Mouse (Mus musculus) left cerebral cortex, postnatal 25 days (tissue): ENCODE measurements around the gene Pcolce2. TPM values are rescaled to one million over a fixed set of nuclear protein-coding genes. Genes with fewer than 3 reads are reported as not detected.
"Not testable (repeated sequence)": the region's sequence is repeated elsewhere in the genome, so short reads cannot be mapped to it uniquely, and the experiment has no call there.

Experiments used
- DNase-seq, 2 experiments: peaks; one replicate each; pipeline ENCODE4 v3.0.0; 2022; ENCODE audit warnings: low spot score in 2 of 2, mixed read lengths in 1 of 2
- intact Hi-C: fragments of 180-260 bp; cut with DNase I; formaldehyde crosslinking; loops from one replicate; pipeline ENCODE4 v1.15.1; 2025
- total RNA-seq, 2 experiments: library from RNA; stranded (reverse); gene quantifications; 2 replicates each; pipeline ENCODE4 v1.2.3; 2021

Gene Pcolce2
- 1 to 10 TPM; 2.4 to 2.8 TPM for total RNA-seq

GRCm38 (mm10) chr9:95637271-95638181, at the start of gene Pcolce2:
Gene Pcolce2, plus strand, starts transcription at chr9:95637601.
- intact Hi-C loops, result no loop called here
- DNase-seq, result peak; percentile 9 to 17

DNA sequence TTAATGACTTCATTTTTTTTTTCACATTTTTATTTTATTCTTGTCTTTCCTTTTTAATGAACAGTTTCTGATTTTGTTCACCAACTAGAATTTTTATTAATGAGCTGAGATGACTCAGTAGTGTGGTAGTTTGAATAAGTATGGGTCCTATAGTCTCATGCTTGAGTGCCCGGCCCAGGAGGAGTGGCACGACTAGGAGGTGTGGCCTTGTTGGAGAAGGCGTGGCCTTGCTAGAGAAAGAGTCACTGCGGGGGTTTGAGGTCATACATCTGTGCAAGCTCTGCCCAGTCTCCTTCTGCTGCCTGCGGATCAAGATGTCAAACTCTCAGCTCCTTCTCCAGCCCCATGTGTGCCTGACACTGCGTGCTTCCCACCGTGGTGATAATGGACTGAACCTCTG, 49.3 kb upstream of the Pcolce2 start:
- DNase-seq, result no peak
- intact Hi-C loops, result no loop called here

DNA sequence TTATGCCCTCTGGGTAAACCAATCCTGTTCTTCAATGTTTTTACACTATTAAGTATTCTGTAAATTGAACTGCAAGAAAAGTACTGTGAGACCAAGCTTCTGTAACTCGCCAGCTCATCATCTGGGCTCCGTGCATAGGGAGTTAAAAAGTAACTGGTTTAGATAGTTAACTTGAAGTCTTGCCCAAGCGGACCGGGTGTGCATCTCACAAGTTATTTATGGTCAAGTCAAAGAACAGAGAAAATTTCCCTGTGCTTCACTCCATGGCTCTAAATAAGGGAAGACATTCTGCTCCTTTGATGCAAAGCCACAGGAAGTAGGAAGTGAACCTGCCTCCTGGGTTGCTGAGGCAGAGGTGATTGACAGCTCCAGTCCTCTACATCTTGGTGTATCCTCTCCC, 43.1 kb upstream of the Pcolce2 start:
- intact Hi-C loops, result no loop called here
- no peak for DNase-seq

DNA sequence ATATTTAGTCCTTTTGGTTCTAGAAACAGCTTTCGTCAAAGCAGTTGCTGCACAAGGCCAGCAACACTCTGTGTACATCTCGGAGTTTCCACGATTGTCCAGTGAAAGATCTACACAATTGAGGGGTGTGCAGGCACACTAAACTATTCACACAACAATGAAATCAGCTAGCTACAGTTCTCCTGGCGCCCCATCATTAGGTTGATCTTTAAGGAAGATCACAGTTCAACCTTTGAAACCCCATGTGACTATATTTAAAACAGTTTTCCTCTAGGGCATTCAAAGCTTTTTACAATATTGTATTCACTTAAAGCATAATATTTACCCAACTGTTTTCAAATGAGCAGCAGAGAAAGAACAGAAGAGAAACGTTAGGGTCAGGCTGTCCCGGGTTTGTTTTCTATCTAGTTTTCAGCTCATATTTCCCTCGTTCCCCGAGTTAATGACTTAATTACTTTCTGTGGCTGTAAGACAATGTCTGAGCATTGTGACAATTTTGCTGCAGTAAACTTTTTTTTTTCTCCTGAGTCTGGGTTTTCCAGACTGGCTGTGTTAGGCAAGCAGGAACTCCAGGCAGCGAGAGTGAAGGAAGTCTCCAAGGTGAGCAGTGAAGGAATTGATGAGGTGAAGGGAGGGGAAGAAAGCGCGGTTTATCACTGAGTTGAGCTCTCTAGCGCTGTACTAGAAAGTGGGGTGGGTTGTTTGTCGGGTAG, 39.8 kb upstream of the Pcolce2 start:
- intact Hi-C loops, result no loop called here
- no peak for DNase-seq

- no peak for DNase-seq
- intact Hi-C loops, result no loop called here
Measured at GRCm38 (mm10) chr9:95598179-95598721, 39.2 kb upstream of the Pcolce2 start.

- intact Hi-C loops, result no loop called here
Measured at GRCm38 (mm10) chr9:95599399-95599798, 38.0 kb upstream of the Pcolce2 start.

GRCm38 (mm10) chr9:95602849-95603248, 34.6 kb upstream of the Pcolce2 start:
- intact Hi-C loops, result no loop called here
- DNase-seq, result no peak

More at GRCm38 (mm10) chr9:95599399-95599798, 38.0 kb upstream of the Pcolce2 start:
- DNase-seq, result no peak

DNA sequence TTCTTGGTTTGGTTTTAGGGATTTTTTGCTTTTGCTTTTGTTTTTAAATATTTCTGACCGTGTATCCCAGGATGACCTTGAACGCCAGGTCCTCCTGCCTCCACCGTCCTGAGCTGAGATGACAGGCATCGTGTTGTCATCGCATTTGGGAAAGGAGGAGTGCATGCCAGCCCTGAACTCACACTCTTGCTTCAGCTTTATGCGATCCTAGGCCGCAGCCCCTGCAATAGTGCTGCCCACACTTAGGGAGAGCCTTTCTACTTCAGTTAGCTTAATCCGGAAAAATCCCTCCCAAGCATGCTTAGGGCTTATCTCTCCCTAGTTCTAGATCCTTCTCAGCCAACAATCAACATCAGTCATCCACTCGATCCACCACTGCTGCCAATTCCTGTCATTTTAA, 34.1 kb upstream of the Pcolce2 start:
- no peak for DNase-seq
- intact Hi-C loops, result no loop called here

DNA sequence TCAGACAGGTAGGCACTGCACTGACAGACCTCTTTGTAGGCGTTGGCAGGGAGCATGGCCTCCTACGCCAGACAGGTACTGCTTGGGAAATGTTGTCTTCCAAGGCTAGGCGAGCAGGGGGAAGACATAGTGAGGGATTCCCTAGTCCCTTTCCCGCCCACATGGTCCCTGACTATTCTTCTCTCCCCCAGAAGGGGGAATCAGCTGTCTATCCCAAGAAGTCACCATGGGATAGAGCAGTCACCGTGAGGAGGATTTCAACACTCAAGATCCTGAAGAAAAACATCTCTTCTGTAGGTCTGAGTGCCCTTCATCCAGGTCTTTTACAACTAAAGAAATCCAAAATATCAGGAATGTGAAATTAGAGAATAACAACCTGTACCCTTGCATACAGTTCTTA, 30.2 kb upstream of the Pcolce2 start:
- intact Hi-C loops, result no loop called here
- DNase-seq, result no peak

DNA sequence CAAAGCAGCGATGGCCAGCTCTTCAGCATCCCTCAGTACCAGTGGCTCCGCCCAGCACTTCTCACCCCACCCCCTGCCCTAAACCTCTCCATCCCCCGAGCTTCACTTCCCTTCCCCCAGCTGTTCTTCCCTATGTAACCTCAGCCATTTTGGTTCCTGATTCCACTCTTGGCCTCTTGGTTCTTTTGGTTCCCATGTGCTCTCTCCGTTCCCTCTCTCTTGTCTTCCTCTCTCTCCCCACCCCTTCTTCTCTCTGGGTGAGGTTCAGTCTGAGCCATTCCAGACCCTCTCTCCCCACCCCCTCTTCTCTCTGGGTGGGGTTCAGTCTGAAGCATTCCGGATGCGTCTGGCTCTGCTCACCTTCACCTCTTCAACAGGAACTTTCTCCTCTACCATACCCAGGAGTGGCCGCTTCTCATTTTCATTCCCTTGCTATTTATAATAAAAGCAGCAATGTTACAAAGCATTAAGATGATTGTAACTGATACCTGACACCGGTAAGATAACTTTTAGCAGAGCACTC, 25.1 kb upstream of the Pcolce2 start:
- intact Hi-C loops, result loop anchor here (5.0 kb wide), 1 partner anchor 75 kb away; no protein-coding TSS in a partner anchor
- DNase-seq, result no peak

- intact Hi-C loops, result loop anchor here (5.0 kb wide), 1 partner anchor 74 kb away; no protein-coding TSS in a partner anchor
Measured at GRCm38 (mm10) chr9:95613426-95614127, 23.8 kb upstream of the Pcolce2 start.

DNA sequence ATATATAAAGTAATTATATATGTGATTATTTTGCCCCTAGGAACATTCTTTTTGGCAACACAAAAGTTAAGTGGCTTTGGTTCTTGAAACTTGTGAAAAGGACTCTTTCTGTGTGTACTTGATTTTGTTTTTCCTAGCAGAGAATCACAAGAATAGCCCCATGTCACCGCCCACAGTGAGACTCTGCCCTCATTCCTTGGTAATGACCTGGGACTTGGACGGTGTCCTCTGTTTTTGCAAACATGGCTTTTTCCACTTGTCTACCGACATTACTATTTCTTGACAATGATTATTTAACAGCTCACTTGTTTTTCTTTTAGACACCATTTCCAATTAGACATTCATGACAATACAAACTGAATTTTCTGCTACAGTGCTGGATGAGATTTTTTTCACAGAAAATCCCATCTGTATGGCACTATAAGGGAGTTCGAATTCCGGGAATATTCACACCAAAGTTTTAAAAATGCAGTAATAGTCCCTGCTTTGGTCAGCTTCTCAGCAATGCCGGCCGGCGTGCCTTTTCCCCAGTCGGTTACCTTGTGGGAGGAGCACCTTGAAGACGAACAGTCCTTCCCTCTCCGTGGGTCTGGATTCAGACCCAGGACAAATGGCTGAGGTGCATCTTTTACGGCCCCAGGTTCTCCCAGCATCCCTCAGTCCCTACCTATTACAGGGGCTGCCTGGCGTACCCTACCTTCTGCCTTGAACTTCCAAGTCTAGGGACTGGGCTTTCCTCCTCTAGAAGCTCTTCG, 22.4 kb upstream of the Pcolce2 start:
- intact Hi-C loops, result loop anchor here (5.0 kb wide), 1 partner anchor 72 kb away; no protein-coding TSS in a partner anchor
- DNase-seq, result no peak

More at GRCm38 (mm10) chr9:95613426-95614127, 23.8 kb upstream of the Pcolce2 start:
- DNase-seq, result no peak

GRCm38 (mm10) chr9:95615961-95616360, 21.4 kb upstream of the Pcolce2 start:
- no peak for DNase-seq
- intact Hi-C loops, result no loop called here

- DNase-seq, result no peak
- intact Hi-C loops, result no loop called here
Measured at GRCm38 (mm10) chr9:95618572-95618971, 18.8 kb upstream of the Pcolce2 start.

GRCm38 (mm10) chr9:95624072-95624471, 13.3 kb upstream of the Pcolce2 start:
- no peak for DNase-seq

DNA sequence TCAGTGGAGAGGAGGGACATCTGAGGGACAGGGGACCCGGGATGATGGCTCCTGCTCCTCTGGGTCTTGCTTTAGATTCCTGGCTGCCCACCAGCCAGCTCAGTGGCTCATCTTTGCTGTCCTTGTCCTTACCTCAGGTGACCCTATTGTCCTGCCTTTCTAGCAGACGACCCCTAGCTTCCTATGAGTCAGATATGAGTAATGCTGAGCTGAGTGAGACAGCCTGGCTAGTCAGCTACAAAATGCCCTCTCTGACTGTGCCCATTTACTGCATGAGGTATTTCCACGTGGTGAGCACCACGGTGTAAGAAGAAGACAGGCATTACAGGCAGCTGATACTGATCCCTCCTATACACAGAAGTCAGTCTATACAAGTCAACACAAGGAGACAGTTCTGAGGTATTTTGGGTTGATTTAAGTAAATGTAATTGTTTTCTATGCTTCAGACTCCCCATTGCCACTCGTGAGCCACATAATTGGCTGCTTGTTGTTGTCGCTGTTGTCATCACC, 8.9 kb upstream of the Pcolce2 start:
- intact Hi-C loops, result no loop called here
- no peak for DNase-seq

More at GRCm38 (mm10) chr9:95624072-95624471, 13.3 kb upstream of the Pcolce2 start:
- intact Hi-C loops, result no loop called here

DNA sequence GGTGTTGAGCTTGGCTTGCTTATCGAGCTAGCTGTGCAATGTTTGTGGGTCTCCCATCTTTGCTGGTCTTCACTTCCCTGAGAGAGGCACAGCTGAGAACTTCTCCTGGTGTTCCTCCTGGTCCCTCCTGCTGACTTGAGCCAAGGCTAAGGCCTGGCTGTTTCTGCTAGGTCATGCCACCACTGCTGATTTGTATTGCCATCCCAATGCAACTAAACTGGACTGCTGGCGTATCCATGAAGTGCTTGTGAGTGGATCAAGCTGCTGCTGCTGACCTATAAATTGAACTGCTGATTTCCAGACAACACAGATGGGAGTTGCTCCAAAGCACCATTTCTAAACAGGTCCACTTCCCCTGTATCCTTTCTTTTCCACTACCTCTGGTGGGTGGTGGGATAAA, 7.8 kb upstream of the Pcolce2 start:
- intact Hi-C loops, DNase-seq: not testable (repeated sequence)

DNA sequence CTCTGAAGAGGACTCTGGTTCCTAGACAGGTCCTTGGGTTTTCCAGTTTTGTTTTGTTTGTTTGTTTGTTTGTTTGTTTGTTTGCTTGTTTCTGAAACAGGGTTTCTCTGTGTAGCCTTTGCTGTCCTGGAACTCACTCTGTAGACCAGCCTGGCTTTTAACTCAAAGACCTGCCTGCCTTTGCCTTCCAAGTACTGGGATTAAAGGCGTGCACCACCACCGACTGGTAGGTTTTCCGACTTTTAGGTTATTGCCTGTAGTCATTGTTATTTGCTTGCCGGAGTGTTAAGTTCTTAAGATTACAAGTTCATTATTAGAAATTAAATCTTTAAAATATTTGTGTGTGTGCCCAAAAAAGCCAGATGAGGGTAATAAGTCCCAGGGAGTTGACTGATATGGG, 1.0 kb upstream of the Pcolce2 start:
- no peak for DNase-seq
- intact Hi-C loops, result no loop called here

DNA sequence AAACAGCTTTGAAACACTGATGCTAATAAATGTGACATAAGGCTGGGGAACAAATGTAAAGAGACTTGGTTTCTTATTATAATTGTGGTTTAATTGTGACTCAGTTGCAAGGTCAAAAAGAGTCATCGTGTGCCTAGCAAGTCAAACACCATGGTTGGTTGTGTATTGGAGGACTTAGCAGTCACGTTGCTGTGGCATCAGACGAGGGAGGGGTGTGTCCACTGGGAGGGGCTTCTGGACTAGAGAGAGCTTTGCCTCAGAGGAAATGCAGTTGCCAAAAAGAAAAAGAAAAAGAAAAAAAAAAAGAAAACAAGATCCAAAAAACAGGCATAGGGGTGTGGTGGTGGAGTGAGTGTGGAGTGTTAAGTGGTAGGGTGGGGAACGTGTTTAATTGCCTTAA, 2.5 kb downstream of the Pcolce2 start:
- intact Hi-C loops, result no loop called here
- no peak for DNase-seq
